Mouse (Mus musculus) heart, embryonic 14.5 days (tissue): Measurements from ENCODE around the gene Tex44. TPM values are rescaled to one million over a fixed set of nuclear protein-coding genes. Genes with fewer than 3 reads are reported as not detected.
"Not testable (repeated sequence)": the region's sequence is repeated elsewhere in the genome, so short reads cannot be mapped to it uniquely, and the experiment has no call there.

ENCODE experiments used
- ATAC-seq: fragments of 200-750 bp; cut with Nextera tagmentation; 2 replicates; pipeline ENCODE4 v1.8.0; 2017; ENCODE audit warnings: low read depth, moderate TSS enrichment; ENCODE audit not compliant: insufficient number of reproducible peaks, insufficient read depth, low FRiP score
- H3K27ac ChIP-seq, 2 experiments: fragments of 200-500 bp in 1 of 2; fragments of 300-500 bp in 1 of 2; sonication (generic) in 1 of 2; replicated peaks in 1 of 2; 2 replicates each; pipeline ENCODE4 v1.5.1; 2012 to 2014; ENCODE audit warnings: low read depth in 2 of 2, low read length in 2 of 2, control low read depth in 1 of 2, mild to moderate bottlenecking in 1 of 2, mixed read lengths in 1 of 2; ENCODE audit not compliant: control insufficient read depth in 1 of 2, insufficient read depth in 1 of 2
- H3K27me3 ChIP-seq: fragments of 300-500 bp; sonication (generic); 2 replicates; pipeline ENCODE4 v1.6.1; 2014; ENCODE audit warnings: mild to moderate bottlenecking, low read length, control low read depth; ENCODE audit not compliant: control insufficient read depth, insufficient read depth
- H3K36me3 ChIP-seq: fragments of 300-500 bp; sonication (generic); 2 replicates; pipeline ENCODE4 v1.6.1; 2014; ENCODE audit warnings: mild to moderate bottlenecking, control low read depth, low read length, mixed read lengths; ENCODE audit not compliant: control insufficient read depth, insufficient read depth
- H3K4me1 ChIP-seq, 2 experiments: fragments of 200-500 bp in 1 of 2; fragments of 300-500 bp in 1 of 2; sonication (generic) in 1 of 2; 2 replicates each; pipeline ENCODE4 v1.6.1; 2012 to 2014; ENCODE audit warnings: low read length in 2 of 2, control low read depth in 1 of 2, mixed read lengths in 1 of 2; ENCODE audit not compliant: control insufficient read depth in 2 of 2, insufficient read depth in 2 of 2
- H3K4me2 ChIP-seq: fragments of 300-500 bp; sonication (generic); 2 replicates; pipeline ENCODE4 v1.6.1; 2014; ENCODE audit warnings: mild to moderate bottlenecking, low read length
- H3K4me3 ChIP-seq, 2 experiments: fragments of 200-500 bp in 1 of 2; fragments of 300-500 bp in 1 of 2; sonication (generic) in 1 of 2; 2 replicates each; pipeline ENCODE4 v1.5.1; 2012 to 2014; ENCODE audit warnings: low read length in 2 of 2, mild to moderate bottlenecking in 2 of 2, control low read depth in 1 of 2, low read depth in 1 of 2, moderate library complexity in 1 of 2; ENCODE audit not compliant: control insufficient read depth in 1 of 2, insufficient read depth in 1 of 2
- H3K9ac ChIP-seq: fragments of 300-500 bp; sonication (generic); 2 replicates; pipeline ENCODE4 v1.6.1; 2014; ENCODE audit warnings: mild to moderate bottlenecking, low read length
- H3K9me3 ChIP-seq: fragments of 300-500 bp; sonication (generic); 2 replicates; pipeline ENCODE4 v1.6.1; 2016; ENCODE audit warnings: low read length, control low read depth; ENCODE audit not compliant: control insufficient read depth
- WGBS: fragments of 180-500 bp; shearing (Covaris S2); extraction: QIAGEN DNeasy Blood & Tissue Kit; methylation state at CpG from one replicate; pipeline ENCODE4 v1.1.7; 2014; 5-methylcytosine and 5-hydroxymethylcytosine counted together
- polyA plus RNA-seq: library from polyadenylated mRNA; unstranded; fragments of >200 nt; fragmentation: Nextera tagmentation; extraction: Ambion mirVana; gene quantifications from 2 replicates; pipeline ENCODE4 v1.2.1, GENCODE M21; 2014

The Tex44 gene
- polyA plus RNA-seq, 1 experiment from 2014 or later: not detected

DNA sequence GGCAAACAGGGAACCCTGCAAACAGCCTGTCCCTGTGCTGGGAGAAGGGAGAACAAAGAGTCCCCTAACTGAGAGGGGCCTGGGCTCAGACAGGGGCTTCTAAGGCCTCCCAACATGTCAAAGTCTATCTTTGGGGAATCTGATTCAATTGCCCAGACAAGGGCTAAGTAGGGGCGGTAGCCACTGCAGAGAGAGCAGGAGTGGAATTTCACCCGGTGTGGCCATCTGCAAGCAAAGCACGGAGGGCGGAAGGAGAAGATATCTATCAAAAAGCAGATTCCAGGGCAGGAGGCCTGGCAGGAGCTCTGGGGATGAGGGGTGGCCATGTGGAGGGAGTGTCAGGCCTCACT lies 38.7 kb downstream of the Tex44 start:
- peak overlapping the region; percentile 36; the same call in 1 of the 2 replicates for H3K9ac ChIP-seq
- peak overlapping the region in 1 of 2 experiments; percentile 61; a peak in 2 of 4 replicates for H3K27ac ChIP-seq
- H3K4me1 ChIP-seq: peaks cover 7 to 19% of the 10 kb centered on the region in 2 experiments
- no peaks in the 10 kb centered on the region for H3K36me3 ChIP-seq
- no peaks in the 10 kb centered on the region for H3K27me3 ChIP-seq
- no peak overlapping the region for H3K4me3 ChIP-seq
- H3K4me2 ChIP-seq: no peak overlapping the region
- no peaks in the 10 kb centered on the region for H3K9me3 ChIP-seq
- 20% methylated on average over 4 of the region's 4 CpGs for WGBS
- ATAC-seq: no peak

DNA sequence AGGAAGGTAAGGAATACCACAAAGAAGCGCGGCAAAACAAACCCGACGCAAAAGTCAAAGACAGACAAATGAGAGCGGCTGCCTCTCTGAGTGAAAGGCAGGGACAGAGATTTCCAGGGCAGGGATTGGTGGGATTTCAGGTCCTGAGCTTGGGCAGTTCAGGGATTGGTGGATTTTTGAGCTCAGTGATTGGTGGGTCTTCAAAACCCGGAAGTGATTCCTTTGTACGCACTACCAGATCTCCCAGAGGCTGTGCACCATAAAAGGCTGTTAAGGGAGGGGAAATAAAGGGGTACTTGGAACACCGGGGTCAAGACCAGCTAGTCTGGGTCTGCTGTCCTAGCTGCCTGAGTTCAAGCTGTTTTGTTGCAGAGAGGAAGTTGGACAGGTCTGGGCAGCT lies 41.3 kb downstream of the Tex44 start:
- 84% methylated on average over 8 of the region's 8 CpGs for WGBS
- Histone ChIP-seq H3K4me3 (no peak overlapping the region), H3K4me2 (no peak overlapping the region), H3K9ac (no peak overlapping the region), H3K9me3 (no peaks in the 10 kb centered on the region), H3K4me1 (peaks cover 26 to 43% of the 10 kb centered on the region in 2 experiments), H3K27me3 (no peaks in the 10 kb centered on the region), H3K27ac (no peak overlapping the region), H3K36me3 (no peaks in the 10 kb centered on the region)
- ATAC-seq: no peak

GRCm38 (mm10) chr1:86469876-86470275 lies 43.7 kb downstream of the Tex44 start:
- peak overlapping the region; percentile 83 to 99 for H3K27ac ChIP-seq
- H3K4me1 ChIP-seq: peaks cover 32 to 47% of the 10 kb centered on the region in 2 experiments
- H3K9ac ChIP-seq: peak overlapping the region; percentile 61
- WGBS: 95% methylated on average over 4 of the region's 4 CpGs
- ATAC-seq: no peak
- no peaks in the 10 kb centered on the region for H3K36me3 ChIP-seq
- H3K9me3 ChIP-seq: no peaks in the 10 kb centered on the region
- no peak overlapping the region for H3K4me3 ChIP-seq
- no peaks in the 10 kb centered on the region for H3K27me3 ChIP-seq
- H3K4me2 ChIP-seq: peak overlapping the region; percentile 44; the same call in 1 of the 2 replicates

GRCm38 (mm10) chr1:86470519-86471181 lies 44.5 kb downstream of the Tex44 start:
- H3K4me3 ChIP-seq: no peak overlapping the region
- peak overlapping the region; percentile 61 for H3K9ac ChIP-seq
- H3K4me1 ChIP-seq: peaks cover 27 to 39% of the 10 kb centered on the region in 2 experiments
- ATAC-seq: peak; percentile 81
- no peaks in the 10 kb centered on the region for H3K27me3 ChIP-seq
- H3K27ac ChIP-seq: peak overlapping the region; percentile 99
- no peaks in the 10 kb centered on the region for H3K9me3 ChIP-seq
- WGBS: 9% methylated on average over 12 of the region's 12 CpGs
- no peaks in the 10 kb centered on the region for H3K36me3 ChIP-seq
- H3K4me2 ChIP-seq: peak overlapping the region; percentile 44

- Histone ChIP-seq H3K4me1 (peaks cover 27 to 39% of the 10 kb centered on the region in 2 experiments), H3K9ac (peak overlapping the region; percentile 67; the same call in 1 of the 2 replicates), H3K4me2 (peak overlapping the region; percentile 49), H3K27ac (peak overlapping the region; percentile 99)
- ATAC-seq, H3K36me3 ChIP-seq, H3K27me3 ChIP-seq, H3K9me3 ChIP-seq, H3K4me3 ChIP-seq: not testable (repeated sequence)
- WGBS: 61% methylated on average over 11 of the region's 11 CpGs
Measured at GRCm38 (mm10) chr1:86471504-86471961, 45.4 kb downstream of the Tex44 start.

DNA sequence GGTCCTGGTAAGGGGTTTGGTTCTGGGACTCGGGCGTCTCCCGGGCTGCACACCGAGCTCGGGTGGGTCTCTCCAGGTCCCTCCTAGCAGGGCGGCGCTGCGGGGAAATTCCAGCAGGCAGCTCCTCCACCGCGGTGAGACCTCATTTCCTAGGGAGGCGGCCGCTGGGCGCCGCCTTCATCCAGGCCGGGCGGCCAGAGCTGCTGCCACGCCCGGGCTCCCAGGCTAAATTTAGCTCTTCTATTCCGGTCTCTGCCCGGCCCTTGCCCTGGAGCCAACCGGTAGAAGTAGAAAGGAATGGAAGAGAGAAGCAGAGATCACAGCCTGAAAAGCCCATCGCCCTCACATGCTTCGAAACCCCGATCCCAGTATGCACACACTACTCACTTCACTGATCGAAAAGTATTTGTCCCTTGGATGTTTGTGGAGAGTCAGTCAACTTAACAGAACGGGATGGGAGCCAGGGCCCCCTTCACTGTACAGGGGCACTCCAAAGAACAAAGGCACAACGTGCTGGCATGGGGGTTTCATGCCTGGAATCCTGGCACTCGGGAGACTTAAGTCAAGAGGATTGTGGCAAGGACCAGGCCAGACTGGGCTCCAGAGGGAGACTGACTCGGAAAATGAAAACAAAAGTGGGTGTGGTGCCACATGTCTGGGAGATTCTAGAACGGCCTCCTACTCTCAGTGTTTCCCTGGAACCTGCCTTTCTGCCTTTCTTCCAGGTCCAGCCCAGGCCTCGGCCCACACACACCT lies 46.2 kb downstream of the Tex44 start:
- Histone ChIP-seq H3K4me2 (peak overlapping the region; percentile 49), H3K27ac (peak overlapping the region; percentile 99), H3K9ac (peak overlapping the region; percentile 67), H3K4me3 (peak overlapping the region; percentile 5 to 15; a peak in 2 of 4 replicates), H3K9me3 (no peaks in the 10 kb centered on the region), H3K36me3 (no peaks in the 10 kb centered on the region), H3K27me3 (no peaks in the 10 kb centered on the region), H3K4me1 (peaks cover 27 to 39% of the 10 kb centered on the region in 2 experiments)
- WGBS: 2% methylated on average over 31 of the region's 31 CpGs
- peak; percentile 75 for ATAC-seq

DNA sequence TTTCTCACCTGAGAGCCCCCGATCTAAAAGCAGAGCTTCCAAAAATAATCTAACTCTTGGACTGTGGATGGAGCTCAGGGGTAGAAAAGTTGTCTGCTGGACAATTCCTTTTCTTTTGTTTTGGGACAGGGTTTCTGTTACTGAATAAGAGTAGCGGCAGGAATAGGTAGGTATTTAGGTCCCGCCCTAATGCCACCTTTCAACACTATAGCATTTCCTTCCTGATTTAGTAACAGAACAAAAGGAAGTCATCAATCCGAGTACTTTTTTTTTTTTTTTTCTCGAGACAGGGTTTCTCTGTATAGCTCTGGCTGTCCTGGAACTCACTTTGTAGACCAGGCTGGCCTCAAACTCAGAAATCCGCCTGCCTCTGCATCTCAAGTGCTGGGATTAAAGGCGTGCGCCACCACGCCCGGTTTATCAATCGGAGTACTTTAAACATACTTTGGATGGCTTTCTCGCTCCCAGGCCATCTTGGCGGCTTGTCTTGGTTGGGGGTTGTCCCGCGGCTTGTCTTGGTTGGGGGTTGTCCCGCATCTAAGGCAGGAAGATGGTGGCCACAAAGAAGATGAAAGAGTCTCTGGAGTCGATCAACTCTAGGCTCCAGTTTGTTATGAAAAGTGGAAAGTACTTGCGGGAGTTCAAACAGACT lies 47.1 kb downstream of the Tex44 start:
- Histone ChIP-seq H3K27ac (peak overlapping the region; percentile 99), H3K9me3 (no peaks in the 10 kb centered on the region), H3K9ac (peak overlapping the region; percentile 67), H3K36me3 (no peaks in the 10 kb centered on the region), H3K4me2 (peak overlapping the region; percentile 49), H3K27me3 (no peaks in the 10 kb centered on the region), H3K4me1 (peaks cover 27 to 39% of the 10 kb centered on the region in 2 experiments), H3K4me3 (no peak overlapping the region)
- ATAC-seq: no peak
- 79% methylated on average over 18 of the region's 18 CpGs for WGBS
